Mouse (Mus musculus): ENCODE measurements around the gene Gm9970.
"Not testable (repeated sequence)": the region's sequence is repeated elsewhere in the genome, so short reads cannot be mapped to it uniquely, and the experiment has no call there.

The Gm9970 gene

GRCm38 (mm10) chr5:31222696-31223095 is 18.3 kb downstream of the Gm9970 start:
- no peak for DNase-seq (ENCODE audit: low spot score in 2 of 2)

GRCm38 (mm10) chr5:31221304-31221945 is 19.6 kb downstream of the Gm9970 start:
- no peak for DNase-seq (ENCODE audit: low spot score in 2 of 2)

- peak; percentile 97 to 98 for DNase-seq (ENCODE audit: low spot score in 2 of 2)
Observed at GRCm38 (mm10) chr5:31220448-31221303, 20.4 kb downstream of the Gm9970 start, which contains the start of gene Ppm1g. Gene Ppm1g, minus strand, starts transcription at chr5:31220687.

GRCm38 (mm10) chr5:31219911-31220447 is 21.1 kb downstream of the Gm9970 start:
- no peak for DNase-seq (ENCODE audit: low spot score in 2 of 2)

GRCm38 (mm10) chr5:31219474-31219873 is 21.6 kb downstream of the Gm9970 start:
- no peak for DNase-seq (ENCODE audit: low spot score in 2 of 2)

GRCm38 (mm10) chr5:31219070-31219469 is 22.0 kb downstream of the Gm9970 start:
- DNase-seq (ENCODE audit: low spot score in 2 of 2): no peak

- DNase-seq (ENCODE audit: low spot score in 2 of 2): no peak
Observed at GRCm38 (mm10) chr5:31218294-31218693, 22.7 kb downstream of the Gm9970 start.

- not testable (repeated sequence) for DNase-seq (ENCODE audit: low spot score in 2 of 2)
Observed at GRCm38 (mm10) chr5:31216554-31216953, 24.5 kb downstream of the Gm9970 start.

GRCm38 (mm10) chr5:31204421-31204820 is 36.6 kb downstream of the Gm9970 start:
- DNase-seq (ENCODE audit: low spot score in 2 of 2): no peak

GRCm38 (mm10) chr5:31203866-31204265 is 37.2 kb downstream of the Gm9970 start:
- no peak for DNase-seq (ENCODE audit: low spot score in 2 of 2)

- DNase-seq (ENCODE audit: low spot score in 2 of 2): no peak
Observed at GRCm38 (mm10) chr5:31202933-31203332, 38.1 kb downstream of the Gm9970 start.

GRCm38 (mm10) chr5:31201742-31202590 is 39.1 kb downstream of the Gm9970 start, which contains the start of gene Zfp513:
Gene Zfp513, minus strand, starts transcription at chr5:31202303.
- peak; percentile 98 to 99 for DNase-seq (ENCODE audit: low spot score in 2 of 2)

GRCm38 (mm10) chr5:31201042-31201741 is 39.8 kb downstream of the Gm9970 start:
- no peak for DNase-seq (ENCODE audit: low spot score in 2 of 2)

GRCm38 (mm10) chr5:31200327-31200768 is 40.7 kb downstream of the Gm9970 start:
- no peak for DNase-seq (ENCODE audit: low spot score in 2 of 2)

- no peak for DNase-seq (ENCODE audit: low spot score in 2 of 2)
Observed at GRCm38 (mm10) chr5:31199893-31200292, 41.1 kb downstream of the Gm9970 start.

GRCm38 (mm10) chr5:31199321-31199892 is 41.6 kb downstream of the Gm9970 start:
- DNase-seq (ENCODE audit: low spot score in 2 of 2): no peak

GRCm38 (mm10) chr5:31198616-31199320 is 42.3 kb downstream of the Gm9970 start:
- no peak for DNase-seq (ENCODE audit: low spot score in 2 of 2)

- DNase-seq (ENCODE audit: low spot score in 2 of 2): no peak
Observed at GRCm38 (mm10) chr5:31198170-31198569, 42.9 kb downstream of the Gm9970 start.

GRCm38 (mm10) chr5:31197072-31197471 is 44.0 kb downstream of the Gm9970 start:
- no peak for DNase-seq (ENCODE audit: low spot score in 2 of 2)

- DNase-seq (ENCODE audit: low spot score in 2 of 2): no peak
Observed at GRCm38 (mm10) chr5:31196207-31196606, 44.8 kb downstream of the Gm9970 start.
